Mouse (Mus musculus) liver, postnatal 0 days (tissue): ENCODE measurements around the gene Pla2g2d. TPM values are rescaled to one million over a fixed set of nuclear protein-coding genes. Genes with fewer than 3 reads are reported as not detected.

Source experiments
- ATAC-seq: fragments of 200-750 bp; cut with Nextera tagmentation; 2 replicates; pipeline ENCODE4 v1.8.0; 2017; ENCODE audit warnings: mild to moderate bottlenecking, moderate library complexity
- DNase-seq: peaks from one replicate; pipeline ENCODE4 v3.0.0-alpha.2; 2016
- H3K27ac ChIP-seq: fragments of 300-500 bp; sonication (generic); 2 replicates; pipeline ENCODE4 v1.5.1; 2014; ENCODE audit warnings: antibody characterized with exemption, moderate library complexity, mild to moderate bottlenecking, low read depth
- H3K27me3 ChIP-seq: fragments of 300-500 bp; sonication (generic); 2 replicates; pipeline ENCODE4 v1.6.1; 2014; ENCODE audit warnings: low read length, control low read depth, mixed read lengths; ENCODE audit not compliant: insufficient read depth
- H3K36me3 ChIP-seq: fragments of 300-500 bp; sonication (generic); replicated peaks from 2 replicates; pipeline ENCODE4 v1.6.1; 2014; ENCODE audit warnings: mild to moderate bottlenecking, control low read depth, low read length, moderate library complexity, mixed read lengths; ENCODE audit not compliant: insufficient read depth
- H3K4me1 ChIP-seq: fragments of 300-500 bp; sonication (generic); 2 replicates; pipeline ENCODE4 v1.6.1; 2014; ENCODE audit warnings: antibody characterized with exemption, mild to moderate bottlenecking, control low read depth; ENCODE audit not compliant: insufficient read depth
- H3K4me2 ChIP-seq: fragments of 300-500 bp; sonication (generic); 2 replicates; pipeline ENCODE4 v1.6.1; 2014; ENCODE audit warnings: low read depth, mild to moderate bottlenecking, low read length, moderate library complexity, mixed read lengths
- H3K4me3 ChIP-seq: fragments of 300-500 bp; sonication (generic); 2 replicates; pipeline ENCODE4 v1.5.1; 2014; ENCODE audit warnings: low read depth, low read length
- H3K9ac ChIP-seq: fragments of 300-500 bp; sonication (generic); replicated peaks from 2 replicates; pipeline ENCODE4 v1.6.1; 2014; ENCODE audit warnings: mild to moderate bottlenecking, moderate library complexity
- H3K9me3 ChIP-seq: fragments of 300-500 bp; sonication (generic); 2 replicates; pipeline ENCODE4 v1.6.1; 2016; ENCODE audit warnings: mild to moderate bottlenecking, control low read depth, low read length, mixed read lengths
- CTCF ChIP-seq: sonication (generic); IDR thresholded peaks from 2 replicates; pipeline ENCODE4 v1.5.1; 2016; ENCODE audit warnings: antibody characterized with exemption, low read depth
- EP300 ChIP-seq: IDR thresholded peaks from 2 replicates; pipeline ENCODE4 v1.6.1; 2016; ENCODE audit warnings: antibody characterized with exemption, low read depth, mild to moderate bottlenecking
- WGBS: fragments of 180-500 bp; shearing (Covaris S2); extraction: QIAGEN DNeasy Blood & Tissue Kit; methylation state at CpG from one replicate; pipeline ENCODE4 v1.1.7; 2014; ENCODE audit not compliant: insufficient replicate concordance; 5-methylcytosine and 5-hydroxymethylcytosine counted together
- polyA plus RNA-seq: library from polyadenylated mRNA; unstranded; fragments of >200 nt; fragmentation: Nextera tagmentation; extraction: Ambion mirVana; gene quantifications from 2 replicates; pipeline ENCODE4 v1.2.1, GENCODE M21; 2015

Gene Pla2g2d
- polyA plus RNA-seq, 1 experiment from 2014 or later = 0.06 TPM

- no peak for ATAC-seq
- no peak for TF ChIP-seq CTCF
- 25% methylated on average over 7 of the region's 7 CpGs for WGBS
- H3K27ac ChIP-seq = no peak overlapping the region
- no peaks in the 10 kb centered on the region for H3K36me3 ChIP-seq
- no peak overlapping the region for H3K4me2 ChIP-seq
- H3K9ac ChIP-seq = no peak overlapping the region
- H3K9me3 ChIP-seq = no peaks in the 10 kb centered on the region
- no peaks in the 10 kb centered on the region for H3K4me1 ChIP-seq
- DNase-seq = no peak
- H3K27me3 ChIP-seq = no peaks in the 10 kb centered on the region
- no peak overlapping the region for H3K4me3 ChIP-seq
Measured at GRCm38 (mm10) chr4:138739136-138739851, 36.2 kb upstream of the Pla2g2d start.

GRCm38 (mm10) chr4:138745884-138746283 is 29.7 kb upstream of the Pla2g2d start:
- 52% methylated on average over 4 of the region's 4 CpGs for WGBS
- no peak overlapping the region for H3K27ac ChIP-seq
- ATAC-seq = no peak
- no peaks in the 10 kb centered on the region for H3K9me3 ChIP-seq
- TF ChIP-seq CTCF (no peak), EP300 (no peak)
- DNase-seq = no peak
- H3K36me3 ChIP-seq = no peaks in the 10 kb centered on the region
- no peaks in the 10 kb centered on the region; the same call in 1 of the 2 replicates for H3K27me3 ChIP-seq
- no peak overlapping the region for H3K4me2 ChIP-seq
- no peaks in the 10 kb centered on the region for H3K4me1 ChIP-seq
- no peak overlapping the region for H3K9ac ChIP-seq
- H3K4me3 ChIP-seq = no peak overlapping the region

DNA sequence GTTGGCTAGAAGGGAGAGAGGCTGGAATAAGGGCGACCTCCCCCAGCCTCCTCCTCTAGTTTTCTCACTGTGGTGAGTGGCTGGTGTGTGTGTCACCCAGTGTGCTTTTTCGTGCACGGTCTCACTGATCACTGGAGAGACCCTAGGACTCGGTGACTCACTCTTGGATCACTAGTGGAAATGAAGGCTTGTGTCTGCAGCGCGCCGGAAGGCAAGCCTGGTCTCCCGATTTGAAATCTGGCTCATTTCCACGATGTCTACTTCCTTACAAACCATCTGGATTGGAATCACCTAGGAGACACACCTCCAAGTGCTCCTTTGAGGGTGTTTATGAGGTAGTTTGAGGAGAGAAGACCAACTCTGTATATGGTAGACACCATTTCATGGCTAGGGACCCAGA is 28.7 kb upstream of the Pla2g2d start:
- H3K27me3 ChIP-seq = no peaks in the 10 kb centered on the region; the same call in 1 of the 2 replicates
- no peaks in the 10 kb centered on the region for H3K4me1 ChIP-seq
- H3K4me3 ChIP-seq = no peak overlapping the region
- WGBS = 74% methylated on average over 9 of the region's 9 CpGs
- no peak for TF ChIP-seq CTCF
- TF ChIP-seq EP300 = no peak
- no peak overlapping the region for H3K9ac ChIP-seq
- H3K27ac ChIP-seq = no peak overlapping the region
- no peaks in the 10 kb centered on the region for H3K9me3 ChIP-seq
- H3K4me2 ChIP-seq = no peak overlapping the region
- DNase-seq (no peak), ATAC-seq (no peak)
- H3K36me3 ChIP-seq = no peaks in the 10 kb centered on the region

DNA sequence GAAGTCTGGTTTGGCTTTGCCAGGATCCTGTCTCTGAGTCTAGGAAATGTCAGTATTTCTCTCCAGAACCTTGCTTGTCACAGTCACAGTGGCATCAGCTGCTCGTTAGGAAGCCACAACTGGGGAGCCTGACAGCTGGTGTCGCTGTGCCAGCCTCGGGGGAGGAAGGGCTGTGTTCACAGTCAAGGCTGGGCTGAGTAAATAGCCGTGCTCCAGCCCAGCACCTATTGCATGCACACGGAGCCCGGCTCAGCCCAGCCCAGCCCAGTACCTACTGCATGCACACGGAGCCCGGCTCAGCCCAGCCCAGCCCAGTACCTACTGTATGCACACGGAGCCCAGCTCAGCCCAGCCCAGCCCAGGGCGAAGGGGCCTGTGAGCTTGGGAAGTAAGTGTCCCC is 27.7 kb upstream of the Pla2g2d start:
- TF ChIP-seq CTCF (no peak), EP300 (no peak)
- ATAC-seq (no peak), DNase-seq (no peak)
- no peak overlapping the region for H3K4me3 ChIP-seq
- no peaks in the 10 kb centered on the region; the same call in 1 of the 2 replicates for H3K27me3 ChIP-seq
- H3K4me2 ChIP-seq = no peak overlapping the region
- H3K27ac ChIP-seq = no peak overlapping the region
- WGBS = 57% methylated on average over 10 of the region's 10 CpGs
- no peak overlapping the region for H3K9ac ChIP-seq
- H3K36me3 ChIP-seq = no peaks in the 10 kb centered on the region
- no peaks in the 10 kb centered on the region for H3K4me1 ChIP-seq
- no peaks in the 10 kb centered on the region for H3K9me3 ChIP-seq

DNA sequence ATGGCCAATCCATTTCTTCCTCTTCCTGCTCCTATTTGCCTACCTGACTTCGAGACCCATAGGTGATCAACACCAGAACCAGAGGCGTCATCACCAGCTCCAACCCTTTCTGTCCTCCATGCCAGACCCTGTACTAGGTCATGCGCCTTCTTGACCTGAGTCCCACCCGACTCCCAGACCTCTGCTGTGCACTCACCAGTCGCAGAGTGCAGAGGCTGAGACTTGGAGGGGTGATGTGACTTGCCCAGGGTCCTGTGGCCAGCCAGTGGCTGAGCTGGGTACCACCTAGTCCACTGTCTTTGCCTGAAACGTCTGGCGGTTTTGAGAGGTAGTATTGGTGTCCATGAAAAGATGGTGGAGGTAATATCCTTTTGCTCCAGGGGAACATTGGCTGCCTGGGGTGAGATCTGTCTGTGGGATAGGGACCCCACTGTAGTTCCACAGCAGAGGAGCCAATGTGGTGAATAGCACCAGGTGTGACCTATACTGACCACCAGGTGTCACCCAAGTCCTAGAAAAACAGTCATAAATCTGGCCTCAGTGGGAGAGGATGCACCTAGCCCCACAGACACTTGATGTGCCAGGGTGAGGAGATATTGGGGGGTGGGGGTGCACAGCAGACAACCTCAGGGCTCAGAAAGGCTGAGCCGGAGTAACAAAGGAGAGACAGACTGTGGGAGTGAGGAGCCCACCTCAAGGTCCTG is 27.0 kb upstream of the Pla2g2d start:
- Histone ChIP-seq H3K36me3 (no peaks in the 10 kb centered on the region), H3K27ac (no peak overlapping the region), H3K27me3 (no peaks in the 10 kb centered on the region; the same call in 1 of the 2 replicates), H3K9me3 (no peaks in the 10 kb centered on the region), H3K4me2 (no peak overlapping the region), H3K4me1 (no peaks in the 10 kb centered on the region), H3K9ac (no peak overlapping the region), H3K4me3 (no peak overlapping the region)
- TF ChIP-seq EP300 (no peak), CTCF (peak; percentile 76)
- WGBS = 43% methylated on average over 8 of the region's 8 CpGs
- no peak for ATAC-seq
- no peak for DNase-seq

GRCm38 (mm10) chr4:138752603-138753002 is 22.9 kb upstream of the Pla2g2d start:
- Histone ChIP-seq H3K4me2 (no peak overlapping the region), H3K9ac (no peak overlapping the region), H3K9me3 (no peaks in the 10 kb centered on the region), H3K4me1 (no peaks in the 10 kb centered on the region), H3K27me3 (no peaks in the 10 kb centered on the region; the same call in 1 of the 2 replicates), H3K27ac (no peak overlapping the region), H3K4me3 (no peak overlapping the region), H3K36me3 (no peaks in the 10 kb centered on the region)
- DNase-seq = no peak
- ATAC-seq = no peak
- 90% methylated on average over 6 of the region's 6 CpGs for WGBS
- TF ChIP-seq EP300 (no peak), CTCF (no peak)
